In genomic region chr8:69999236-69999635, GRCm38 (mm10) we compare ENCODE assay signal across 24 mouse cellular contexts. TPM values are rescaled to one million over a fixed set of nuclear protein-coding genes. Genes with fewer than 3 reads are reported as not detected.
A peak's percentile ranks its signal among the peaks of the same experiment; 100 is the strongest.
DNase-seq lines count a peak whose midpoint lies in the region; ATAC-seq and TF ChIP-seq lines count a peak whose summit lies in the region.
"Had no signal": no experiment of that assay in that cellular context is flagged by ENCODE, and none has a peak within 500 bp of the region (broad histone marks: within the 10 kb centered on the region; RNA-seq: fewer than 3 reads in every experiment).

No protein-coding gene starts in this region.

- no peak overlapping the region for H3K27ac ChIP-seq in heart, embryonic 11.5 days (ENCODE audit: low read depth, low read length)
- H3K27ac ChIP-seq in kidney, adult 2 months (ENCODE audit: insufficient read depth, low read depth, low read length), result peak overlapping the region; percentile 76; the same call in 1 of the 2 replicates
- H3K27ac ChIP-seq in ES-E14 (ENCODE audit: insufficient read depth, low read depth, low read length, poor library complexity, severe bottlenecking) (no peak overlapping the region), MEL (ENCODE audit: control insufficient read depth, low read depth, low read length) (no peak overlapping the region)

- DNase-seq in heart, adult 11 months, result peak; percentile 79
- no peak for DNase-seq in kidney, adult 2 months
- no peak for DNase-seq in kidney, adult 9 months
- DNase-seq in ES-E14 (ENCODE audit: low read depth, low spot score) (no peak), MEL (ENCODE audit: low read depth, low spot score) (no peak)
- DNase-seq in frontal cortex, postnatal 25 days (ENCODE audit: low spot score in 2 of 2), result no peak
- DNase-seq in layer of hippocampus, adult 18-20 months (ENCODE audit: low spot score in 2 of 2), result no peak
- DNase-seq: adrenal gland, adult 2 months; adrenal gland, adult 8-10 months; adrenal gland, postnatal 10 days; adrenal gland, postnatal 14 days; adrenal gland, postnatal 25 days; adrenal gland, postnatal 36 days; B cell, adult 2 months; cerebellum, adult 11 months; cerebellum, adult 11-12 months; cerebellum, adult 18-20 months; cerebellum, adult 2 months had no signal

- peaks cover 20% of the 10 kb centered on the region for H3K79me2 ChIP-seq in MEL (ENCODE audit: control insufficient read depth, insufficient read depth, low read length, poor library complexity)

- TF ChIP-seq CTCF in kidney, adult 2 months (conservative IDR thresholded peaks at IDR 0.05; ENCODE audit: insufficient read depth, insufficient read length, low read depth, low read length), result no peak
- TF ChIP-seq CTCF in MEL (IDR thresholded peaks at IDR 0.05 in 2 of 3, conservative IDR thresholded peaks at IDR 0.05 in 1 of 3; ENCODE audit: control insufficient read depth in 1 of 3, insufficient read depth in 1 of 3, low read depth in 2 of 3, low read length in 3 of 3, poor library complexity in 1 of 3, severe bottlenecking in 1 of 3), result no peak

- in situ Hi-C loops in ES-E14 (cut with MboI; ENCODE audit: low sequenced_read_pairs in 2 of 2, unreplicated experiment in 2 of 2), result no loop called here

- TF ChIP-seq RAD21 in MEL (IDR thresholded peaks at IDR 0.05; ENCODE audit: low read depth, low read length), result no peak

- no peak for ATAC-seq in heart, embryonic 11.5 days (replicated peaks; ENCODE audit: insufficient number of reproducible peaks, low FRiP score, low TSS enrichment)
- ATAC-seq: activated CD4-positive, CD25-positive, alpha-beta regulatory T cell, adult 4 months; CD4-positive, CD25-positive, alpha-beta regulatory T cell, adult 4 months; Patski had no signal

- no peak overlapping the region for H3K4me3 ChIP-seq in heart, embryonic 11.5 days (ENCODE audit: low read depth, low read length)
- no peak overlapping the region for H3K4me3 ChIP-seq in kidney, adult 2 months (ENCODE audit: insufficient read depth, low read depth, low read length)
- H3K4me3 ChIP-seq in ES-E14 (ENCODE audit: insufficient read depth in 1 of 2, low read depth in 1 of 2, low read length in 2 of 2, poor library complexity in 1 of 2, severe bottlenecking in 1 of 2) (no peak overlapping the region), MEL (ENCODE audit: control insufficient read depth in 1 of 2, insufficient read depth in 1 of 2, low read depth in 2 of 2, low read length in 2 of 2) (no peak overlapping the region)

- H3K9me3 ChIP-seq in heart, embryonic 11.5 days (replicated peaks; ENCODE audit: control insufficient read depth, low read length), result no peaks in the 10 kb centered on the region
- H3K9me3 ChIP-seq in ES-E14 (ENCODE audit: control insufficient read depth, insufficient read depth, low read depth, low read length) (no peaks in the 10 kb centered on the region), MEL (replicated peaks; ENCODE audit: insufficient read depth, low read length) (no peaks in the 10 kb centered on the region)
- H3K9me3 ChIP-seq: G1E had no signal

- no peaks in the 10 kb centered on the region for H3K27me3 ChIP-seq in heart, embryonic 11.5 days (ENCODE audit: control insufficient read depth, insufficient read depth, low read length)
- H3K27me3 ChIP-seq in kidney, adult 2 months (replicated peaks; ENCODE audit: control insufficient read depth, insufficient read depth, low read length), result no peaks in the 10 kb centered on the region
- H3K27me3 ChIP-seq in MEL (ENCODE audit: control insufficient read depth in 1 of 2, insufficient read depth in 2 of 2, low read length in 2 of 2), result no peaks in the 10 kb centered on the region
- H3K27me3 ChIP-seq: CH12.LX, Patski had no signal

- no peak overlapping the region for H3K4me2 ChIP-seq in heart, embryonic 11.5 days

- no peak for TF ChIP-seq EP300 in MEL (IDR thresholded peaks at IDR 0.05; ENCODE audit: low read depth in 1 of 2, low read length in 2 of 2)

- H3K36me3 ChIP-seq in heart, embryonic 11.5 days (ENCODE audit: control insufficient read depth, insufficient read depth, low read length), result no peaks in the 10 kb centered on the region
- no peaks in the 10 kb centered on the region for H3K36me3 ChIP-seq in kidney, adult 2 months (ENCODE audit: control insufficient read depth, insufficient read depth, low read length)
- H3K36me3 ChIP-seq in ES-E14 (ENCODE audit: control insufficient read depth, insufficient read depth, low read length, poor library complexity, severe bottlenecking) (no peaks in the 10 kb centered on the region), MEL (ENCODE audit: control insufficient read depth in 1 of 2, insufficient read depth in 2 of 2, low read length in 2 of 2) (peaks cover 0 to 22% of the 10 kb centered on the region in 2 experiments; a peak in 2 of 4 replicates)

- WGBS in heart, embryonic 11.5 days (ENCODE audit: insufficient replicate concordance), result 86% methylated on average over 4 of the region's 4 CpGs
- 91% methylated on average over 4 of the region's 4 CpGs for WGBS in kidney, adult 2 months

- H3K4me1 ChIP-seq in heart, embryonic 11.5 days (ENCODE audit: control insufficient read depth, insufficient read depth, low read length), result peaks cover 12% of the 10 kb centered on the region
- H3K4me1 ChIP-seq in kidney, adult 2 months (ENCODE audit: control insufficient read depth, insufficient read depth, low read length), result peaks cover 24% of the 10 kb centered on the region
- H3K4me1 ChIP-seq in ES-E14 (ENCODE audit: control insufficient read depth in 2 of 2, insufficient read depth in 2 of 2, low read length in 2 of 2, poor library complexity in 1 of 2), result peaks cover 6 to 8% of the 10 kb centered on the region in 2 experiments; a peak in 3 of 4 replicates
- H3K4me1 ChIP-seq in MEL (ENCODE audit: control insufficient read depth in 1 of 2, insufficient read depth in 2 of 2, low read length in 2 of 2), result peaks cover 6 to 19% of the 10 kb centered on the region in 2 experiments; a peak in 3 of 4 replicates

- no peak for TF ChIP-seq POLR2A in kidney, adult 2 months (IDR thresholded peaks at IDR 0.05; ENCODE audit: low read depth, low read length)
- TF ChIP-seq POLR2A in MEL (IDR thresholded peaks at IDR 0.05; ENCODE audit: control insufficient read depth in 1 of 2, insufficient read depth in 1 of 2, low read depth in 1 of 2, low read length in 2 of 2, poor library complexity in 1 of 2), result no peak

- H3K9ac ChIP-seq in heart, embryonic 11.5 days (ENCODE audit: low read depth, low read length), result no peak overlapping the region
- H3K9ac ChIP-seq in ES-E14 (ENCODE audit: insufficient read depth, low read depth, low read length, poor library complexity, severe bottlenecking) (no peak overlapping the region), MEL (ENCODE audit: control insufficient read depth, low read depth, low read length, poor library complexity, severe bottlenecking) (no peak overlapping the region)

TF ChIP-seq in ES-E14, 5 proteins besides CTCF, POLR2A, EP300 and RAD21:
- TF ChIP-seq HCFC1 (IDR thresholded peaks at IDR 0.05; ENCODE audit: borderline replicate concordance, insufficient read depth, low read length), result no peak
- peak; percentile 86 for TF ChIP-seq ZNF384 (IDR thresholded peaks at IDR 0.05; ENCODE audit: low read depth, low read length)
- no peak for TF ChIP-seq MAFK (IDR thresholded peaks at IDR 0.05; ENCODE audit: insufficient read depth, low read depth, low read length)
- no peak for TF ChIP-seq CHD2 (IDR thresholded peaks at IDR 0.05; ENCODE audit: low read depth, low read length)
- no peak for TF ChIP-seq ZC3H11A (IDR thresholded peaks at IDR 0.05; ENCODE audit: borderline replicate concordance, low read depth, low read length)

TF ChIP-seq in MEL, 35 proteins besides CTCF, POLR2A, EP300 and RAD21:
- TF ChIP-seq TBP (IDR thresholded peaks at IDR 0.05; ENCODE audit: low read depth, low read length), result no peak
- no peak for TF ChIP-seq SMC3 (IDR thresholded peaks at IDR 0.05; ENCODE audit: low read depth, low read length)
- TF ChIP-seq MEF2A (IDR thresholded peaks at IDR 0.05; ENCODE audit: extremely low read depth, insufficient replicate concordance, low read depth, low read length, poor library complexity, severe bottlenecking), result no peak
- TF ChIP-seq MYC (IDR thresholded peaks at IDR 0.05; ENCODE audit: low read depth, low read length), result no peak
- no peak for TF ChIP-seq POLR2AphosphoS2 (IDR thresholded peaks at IDR 0.05; ENCODE audit: low read length)
- TF ChIP-seq NELFE (IDR thresholded peaks at IDR 0.05; ENCODE audit: low read depth, low read length), result no peak
- TF ChIP-seq ZC3H11A (IDR thresholded peaks at IDR 0.05; ENCODE audit: low read depth, low read length), result no peak
- peak; percentile 65 for TF ChIP-seq ZNF384 (IDR thresholded peaks at IDR 0.05; ENCODE audit: low read depth, low read length)

RNA-seq across cellular contexts. Expression of gene Gatad2a, which starts 3.1 kb away (rescaled TPM):
- 52.9 and 59.0 TPM in 2 replicates for polyA plus RNA-seq in heart, embryonic 11.5 days (2014; fragmentation: Nextera tagmentation; extraction: Ambion mirVana)
- 60.1 and 60.9 TPM in 2 replicates for polyA plus RNA-seq in kidney, adult 2 months (2012; rRNA removed)
- total RNA-seq in ES-E14 (2012; rRNA removed) (139 and 148 TPM in 2 replicates), MEL (2012; rRNA removed) (101 and 111 TPM in 2 replicates)
- polyA plus RNA-seq in MEL (2012; ENCODE audit: insufficient read depth in 1 of 2, insufficient read length in 2 of 2, low read depth in 1 of 2, low replicate concordance in 2 of 2, missing spikeins in 1 of 2), result 100 to 1,000 TPM in 1 of 2 experiments, 10 to 100 TPM in 1; 38.0 to 129 TPM
- 10 to 100 TPM; 32.5 to 37.3 TPM for total RNA-seq in layer of hippocampus, adult 18-20 months (2021)

RNA-seq across cellular contexts. Expression of gene Mau2, which starts 43.3 kb away (rescaled TPM):
- 35.5 and 38.1 TPM in 2 replicates for polyA plus RNA-seq in heart, embryonic 11.5 days (2014; fragmentation: Nextera tagmentation; extraction: Ambion mirVana)
- 47.1 and 63.3 TPM in 2 replicates for polyA plus RNA-seq in kidney, adult 2 months (2012; rRNA removed)
- total RNA-seq in ES-E14 (2012; rRNA removed) (82.4 and 124 TPM in 2 replicates), MEL (2012; rRNA removed) (39.0 and 39.2 TPM in 2 replicates)
- polyA plus RNA-seq in MEL (2012; ENCODE audit: insufficient read depth in 1 of 2, insufficient read length in 2 of 2, low read depth in 1 of 2, low replicate concordance in 2 of 2, missing spikeins in 1 of 2), result 10 to 100 TPM in 1 of 2 experiments, not detected in 1; 43.4 TPM
- total RNA-seq in layer of hippocampus, adult 18-20 months (2021), result 10 to 100 TPM; 70.4 to 72.5 TPM

RNA-seq across cellular contexts. Expression of gene Sugp1, which starts 43.4 kb away (rescaled TPM):
- polyA plus RNA-seq in heart, embryonic 11.5 days (2014; fragmentation: Nextera tagmentation; extraction: Ambion mirVana), result 25.1 and 26.1 TPM in 2 replicates
- 9.0 and 10.9 TPM in 2 replicates for polyA plus RNA-seq in kidney, adult 2 months (2012; rRNA removed)
- total RNA-seq in ES-E14 (2012; rRNA removed), result 38.5 and 38.8 TPM in 2 replicates
- 27.1 and 29.9 TPM in 2 replicates for total RNA-seq in MEL (2012; rRNA removed)
- polyA plus RNA-seq in MEL (2012; ENCODE audit: insufficient read depth in 1 of 2, insufficient read length in 2 of 2, low read depth in 1 of 2, low replicate concordance in 2 of 2, missing spikeins in 1 of 2), result 10 to 100 TPM in 1 of 2 experiments, not detected in 1; 45.5 TPM
- total RNA-seq in layer of hippocampus, adult 18-20 months (2021), result 10 to 100 TPM; 48.3 to 51.7 TPM
